Mouse (Mus musculus): Measurements from ENCODE around the gene Rasl12. TPM values are rescaled to one million over a fixed set of nuclear protein-coding genes. Genes with fewer than 3 reads are reported as not detected.
A peak's percentile ranks its signal among the peaks of the same experiment; 100 is the strongest.

Rasl12 gene
- total RNA-seq, 2 experiments from 2014 or later: 3.1 to 3.3 TPM

DNA sequence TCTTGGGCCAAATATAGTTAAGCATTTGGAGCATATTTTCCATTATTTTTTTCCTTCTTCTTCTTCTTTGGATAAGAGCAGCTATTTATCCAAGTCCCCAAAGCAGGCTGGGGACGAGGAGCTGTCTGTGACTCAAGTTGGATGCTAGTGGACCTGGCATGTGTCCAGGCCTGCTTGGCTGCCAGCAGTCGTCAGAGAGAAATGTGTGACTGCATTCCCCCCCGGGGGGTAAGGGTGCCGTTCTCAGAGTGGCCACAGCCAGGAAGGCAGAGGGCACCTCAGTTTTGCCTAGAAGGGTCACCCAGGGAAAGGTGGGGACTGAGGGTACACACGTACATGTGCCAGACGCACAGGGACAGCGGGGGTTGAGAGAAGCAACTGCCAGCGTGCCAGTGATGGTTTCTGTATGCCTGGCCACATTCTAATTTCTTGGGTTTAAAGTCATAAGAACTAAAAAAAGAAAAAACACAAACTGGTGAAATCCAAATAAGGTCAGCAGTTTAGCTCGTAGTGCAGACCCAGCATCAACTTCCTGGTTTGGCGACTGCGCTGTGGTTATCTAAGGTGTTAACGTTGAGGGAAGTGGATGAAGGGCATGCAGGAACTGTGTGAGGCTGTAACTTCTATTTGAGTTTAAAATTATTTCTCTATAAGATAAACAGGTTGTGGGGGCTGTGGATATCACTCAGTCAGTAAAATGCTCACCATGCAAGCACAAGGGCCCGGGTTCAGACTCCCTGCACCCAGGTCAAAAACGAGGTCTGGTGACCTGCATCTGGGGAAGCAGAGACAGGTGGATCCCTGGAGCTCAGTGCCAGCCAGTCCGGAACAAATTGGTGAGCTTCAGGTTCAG, 6.3 kb downstream of the Rasl12 start:
- no peak for TF ChIP-seq CTCF (IDR thresholded peaks at IDR 0.05)

GRCm38 (mm10) chr9:65405184-65405449, 6.8 kb downstream of the Rasl12 start:
- TF ChIP-seq CTCF (IDR thresholded peaks at IDR 0.05): no peak
- intact Hi-C loops (cut with DNase I): no loop called here
- no peak for DNase-seq
- Histone ChIP-seq H3K4me3 (peak overlapping the region; percentile 42; the same call in 1 of the 2 replicates), H3K27ac (peak overlapping the region; percentile 79)

More for the DNA sequence above, 6.3 kb downstream of the Rasl12 start:
- Histone ChIP-seq H3K4me3 (peak overlapping the region; percentile 42), H3K27ac (peak overlapping the region; percentile 79)
- DNase-seq: peak; percentile 90
- intact Hi-C loops (cut with DNase I): no loop called here

- no peak for TF ChIP-seq CTCF (IDR thresholded peaks at IDR 0.05)
- intact Hi-C loops (cut with DNase I): no loop called here
- Histone ChIP-seq H3K27ac (no peak overlapping the region), H3K4me3 (no peak overlapping the region)
- DNase-seq: no peak
Observed at GRCm38 (mm10) chr9:65407327-65407726, 9.0 kb downstream of the Rasl12 start.

GRCm38 (mm10) chr9:65407861-65408260, 9.6 kb downstream of the Rasl12 start:
- DNase-seq: no peak
- intact Hi-C loops (cut with DNase I): no loop called here
- TF ChIP-seq CTCF (IDR thresholded peaks at IDR 0.05): no peak
- peak overlapping the region; percentile 28 for H3K27ac ChIP-seq
- no peak overlapping the region for H3K4me3 ChIP-seq

DNA sequence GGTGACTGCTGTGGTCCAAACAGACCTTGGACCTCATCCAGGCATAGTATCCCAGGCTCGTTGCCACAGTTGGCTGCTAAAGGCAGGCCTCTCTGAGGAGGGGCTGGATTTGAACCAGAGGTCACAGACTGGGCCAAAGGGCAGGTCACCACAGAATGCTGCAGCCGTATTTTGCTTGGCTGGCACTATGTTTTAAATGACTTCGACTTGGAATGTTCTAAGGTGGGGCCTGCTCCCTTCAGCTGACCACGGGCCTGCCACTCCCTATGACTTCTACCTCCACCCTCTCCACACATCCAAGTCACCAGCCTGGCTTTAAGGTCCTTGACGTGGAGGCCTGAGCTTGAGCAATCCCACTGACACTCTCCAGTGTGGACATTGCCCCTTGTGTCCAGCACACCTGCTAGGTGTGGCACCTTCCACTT, 10.6 kb downstream of the Rasl12 start:
- Histone ChIP-seq H3K27ac (peak overlapping the region; percentile 28), H3K4me3 (no peak overlapping the region)
- intact Hi-C loops (cut with DNase I): no loop called here
- no peak for TF ChIP-seq CTCF (IDR thresholded peaks at IDR 0.05)
- DNase-seq: peak; percentile 74

- no peak for DNase-seq
- TF ChIP-seq CTCF (IDR thresholded peaks at IDR 0.05): no peak
- intact Hi-C loops (cut with DNase I): no loop called here
- no peak overlapping the region for H3K27ac ChIP-seq
- H3K4me3 ChIP-seq: no peak overlapping the region
Observed at GRCm38 (mm10) chr9:65410378-65410777, 12.1 kb downstream of the Rasl12 start.

DNA sequence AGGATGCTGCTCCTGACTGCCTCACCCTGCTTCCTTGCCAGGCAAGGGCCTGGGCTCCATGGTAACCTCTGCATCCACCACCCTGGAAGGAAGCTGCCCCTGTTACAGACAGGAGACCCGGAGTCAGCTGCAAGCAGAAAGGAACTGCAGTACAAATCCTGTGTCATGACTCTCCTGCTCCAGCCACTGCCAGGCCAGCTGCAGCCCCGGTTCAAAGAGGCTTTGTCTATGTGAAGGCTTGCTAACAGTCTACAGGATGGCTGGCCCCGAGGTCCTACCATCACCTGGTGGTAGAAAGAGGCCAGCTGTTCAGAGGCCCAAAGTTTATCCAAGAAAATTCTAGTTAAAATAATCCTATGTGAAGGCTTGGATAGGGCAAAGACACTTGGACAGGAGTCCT, 13.0 kb downstream of the Rasl12 start:
- Histone ChIP-seq H3K27ac (no peak overlapping the region), H3K4me3 (no peak overlapping the region)
- intact Hi-C loops (cut with DNase I): no loop called here
- TF ChIP-seq CTCF (IDR thresholded peaks at IDR 0.05): no peak
- no peak for DNase-seq

DNA sequence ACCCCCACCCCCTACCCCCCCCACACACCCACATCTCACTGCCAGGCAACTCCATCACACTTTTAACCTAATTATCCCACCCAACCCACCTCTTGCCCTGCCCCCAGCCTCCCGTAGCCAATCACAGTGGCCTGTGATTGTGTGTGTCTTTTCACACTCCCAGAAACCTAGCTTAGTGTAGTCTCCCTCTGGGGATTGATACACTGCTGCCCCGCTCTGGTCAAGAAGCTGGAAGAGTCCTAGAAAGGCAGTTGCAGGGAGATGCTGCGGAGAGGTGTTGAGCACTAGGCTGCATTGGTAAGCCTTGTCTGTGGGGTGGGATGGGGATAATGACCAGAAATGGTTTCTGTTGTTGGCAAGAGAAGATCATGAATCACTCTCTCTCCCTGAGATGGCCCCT, 19.4 kb downstream of the Rasl12 start:
- peak; percentile 29; the same call in 1 of the 2 replicates for TF ChIP-seq CTCF (IDR thresholded peaks at IDR 0.05)
- DNase-seq: no peak
- intact Hi-C loops (cut with DNase I): loop anchor here (2.0 kb wide), 1 partner anchor 25 kb away; no protein-coding TSS in a partner anchor
- Histone ChIP-seq H3K4me3 (no peak overlapping the region), H3K27ac (no peak overlapping the region)

- DNase-seq: no peak
- intact Hi-C loops (cut with DNase I): no loop called here
- H3K4me3 ChIP-seq: no peak overlapping the region
- H3K27ac ChIP-seq: no peak overlapping the region
- peak; percentile 33; the same call in 1 of the 2 replicates for TF ChIP-seq CTCF (IDR thresholded peaks at IDR 0.05)
Observed at GRCm38 (mm10) chr9:65419633-65420032, 21.3 kb downstream of the Rasl12 start.

DNA sequence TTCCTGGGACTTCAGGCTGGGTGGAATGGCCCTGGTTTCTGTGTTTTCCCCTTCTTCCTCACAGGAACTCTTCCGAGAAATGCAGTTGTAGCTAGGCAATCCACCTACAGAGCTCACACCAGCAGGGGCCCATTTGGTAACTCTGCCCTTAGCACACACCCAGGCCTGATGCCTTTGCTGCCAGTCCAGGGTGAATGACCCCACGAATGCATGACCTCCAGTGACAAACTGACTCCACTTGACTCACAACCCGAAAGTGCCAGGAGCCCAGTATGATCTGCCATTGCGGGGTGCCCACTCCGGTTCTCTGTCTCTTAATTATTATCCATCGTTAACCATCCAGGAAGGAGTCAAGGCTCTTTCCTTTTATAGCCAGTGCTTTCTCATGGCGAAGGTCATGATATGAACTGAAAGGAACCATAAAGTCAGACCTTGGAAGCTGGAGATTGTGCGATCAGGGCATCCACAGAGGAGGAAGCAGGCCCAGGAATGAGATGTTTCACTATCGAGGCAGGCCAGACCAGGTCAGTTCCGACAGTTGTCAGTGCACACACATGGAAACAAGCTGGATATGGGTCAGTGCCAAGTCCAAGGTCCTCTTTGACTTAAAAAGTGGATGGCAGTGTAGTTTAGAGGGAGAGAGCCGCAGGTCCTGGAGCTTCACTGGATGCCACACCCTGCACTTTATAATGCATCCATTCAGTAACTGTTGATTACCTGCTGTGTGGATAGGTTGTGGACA, 24.6 kb downstream of the Rasl12 start, which contains the start of gene Slc51b:
Slc51b (minus strand) TSS at position 196 of the 742 bp plus-strand sequence.
- Histone ChIP-seq H3K4me3 (no peak within 1 kb of the TSS), H3K27ac (no peak within 1 kb of the TSS)
- TF ChIP-seq CTCF (IDR thresholded peaks at IDR 0.05): no peak
- intact Hi-C loops (cut with DNase I): no loop called here
- no peak for DNase-seq

GRCm38 (mm10) chr9:65424393-65424792, 26.1 kb downstream of the Rasl12 start:
- H3K4me3 ChIP-seq: no peak overlapping the region
- H3K27ac ChIP-seq: no peak overlapping the region
- no peak for DNase-seq
- intact Hi-C loops (cut with DNase I): no loop called here
- TF ChIP-seq CTCF (IDR thresholded peaks at IDR 0.05): no peak

GRCm38 (mm10) chr9:65427511-65427910, 29.2 kb downstream of the Rasl12 start:
- no peak for TF ChIP-seq CTCF (IDR thresholded peaks at IDR 0.05)
- intact Hi-C loops (cut with DNase I): no loop called here
- DNase-seq: no peak
- H3K27ac ChIP-seq: no peak overlapping the region
- H3K4me3 ChIP-seq: no peak overlapping the region

DNA sequence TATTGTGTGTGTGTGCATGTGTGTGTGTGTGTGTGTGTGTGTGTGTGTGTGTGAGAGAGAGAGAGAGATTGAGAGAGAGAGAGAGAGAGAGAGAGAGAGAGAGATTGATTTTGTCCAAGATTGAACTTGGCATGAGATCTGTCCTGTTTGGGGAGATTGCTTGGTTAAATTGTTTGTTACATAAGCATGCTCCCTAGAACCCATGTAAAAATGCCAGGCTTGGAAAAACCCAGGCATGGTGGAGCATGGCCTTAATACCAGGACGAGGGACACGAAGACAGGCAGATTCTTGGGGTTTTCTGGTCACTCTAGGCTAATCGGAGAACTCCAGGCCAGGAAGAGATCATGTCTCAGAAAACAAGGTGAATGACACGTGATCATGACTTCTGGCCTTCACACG, 29.7 kb downstream of the Rasl12 start:
- DNase-seq: no peak
- no peak for TF ChIP-seq CTCF (IDR thresholded peaks at IDR 0.05)

More for the DNA sequence above, 29.7 kb downstream of the Rasl12 start:
- intact Hi-C loops (cut with DNase I): no loop called here
- Histone ChIP-seq H3K27ac (no peak overlapping the region), H3K4me3 (no peak overlapping the region)

Measured in gastrocnemius, adult 2 months (tissue).